Mouse (Mus musculus) heart, embryonic 16.5 days (tissue): ENCODE results near the gene Notch4. TPM values are rescaled to one million over a fixed set of nuclear protein-coding genes. Genes with fewer than 3 reads are reported as not detected.

Experiments
- ATAC-seq: fragments of 200-750 bp; cut with Nextera tagmentation; replicated peaks from 2 replicates; pipeline ENCODE4 v1.8.0; 2017; ENCODE audit warnings: moderate number of reproducible peaks; ENCODE audit not compliant: insufficient read depth, low FRiP score; ENCODE audit errors: extremely low read depth
- H3K27ac ChIP-seq: fragments of 300-500 bp; sonication (generic); 2 replicates; pipeline ENCODE4 v1.5.1; 2014; ENCODE audit warnings: mild to moderate bottlenecking, low read length, control low read depth, moderate library complexity
- H3K27me3 ChIP-seq: fragments of 300-500 bp; sonication (generic); 2 replicates; pipeline ENCODE4 v1.6.1; 2014; ENCODE audit warnings: low read length, mixed read lengths; ENCODE audit not compliant: control insufficient read depth, insufficient read depth
- H3K36me3 ChIP-seq: fragments of 300-500 bp; sonication (generic); 2 replicates; pipeline ENCODE4 v1.6.1; 2014; ENCODE audit not compliant: control insufficient read depth, insufficient read depth
- H3K4me1 ChIP-seq: fragments of 300-500 bp; sonication (generic); 2 replicates; pipeline ENCODE4 v1.6.1; 2014; ENCODE audit warnings: low read length, mixed read lengths; ENCODE audit not compliant: control insufficient read depth, insufficient read depth
- H3K4me2 ChIP-seq: fragments of 300-500 bp; sonication (generic); 2 replicates; pipeline ENCODE4 v1.6.1; 2014; ENCODE audit warnings: low read depth, mild to moderate bottlenecking, control low read depth, low read length
- H3K4me3 ChIP-seq: fragments of 300-500 bp; sonication (generic); 2 replicates; pipeline ENCODE4 v1.5.1; 2014; ENCODE audit warnings: mild to moderate bottlenecking, control low read depth, low read length
- H3K9ac ChIP-seq: fragments of 300-500 bp; sonication (generic); 2 replicates; pipeline ENCODE4 v1.6.1; 2014; ENCODE audit warnings: low read length, control low read depth
- H3K9me3 ChIP-seq: fragments of 300-500 bp; sonication (generic); replicated peaks from 2 replicates; pipeline ENCODE4 v1.6.1; 2016; ENCODE audit warnings: low read length; ENCODE audit not compliant: control insufficient read depth
- WGBS: fragments of 180-500 bp; shearing (Covaris S2); extraction: QIAGEN DNeasy Blood & Tissue Kit; methylation state at CpG from one replicate; pipeline ENCODE4 v1.1.7; 2014; 5-methylcytosine and 5-hydroxymethylcytosine counted together
- polyA plus RNA-seq: library from polyadenylated mRNA; unstranded; fragments of >200 nt; fragmentation: Nextera tagmentation; extraction: Ambion mirVana; gene quantifications from 2 replicates; pipeline ENCODE4 v1.2.1, GENCODE M21; 2015

Gene Notch4
- polyA plus RNA-seq, 1 experiment from 2014 or later: 4.8 TPM

DNA sequence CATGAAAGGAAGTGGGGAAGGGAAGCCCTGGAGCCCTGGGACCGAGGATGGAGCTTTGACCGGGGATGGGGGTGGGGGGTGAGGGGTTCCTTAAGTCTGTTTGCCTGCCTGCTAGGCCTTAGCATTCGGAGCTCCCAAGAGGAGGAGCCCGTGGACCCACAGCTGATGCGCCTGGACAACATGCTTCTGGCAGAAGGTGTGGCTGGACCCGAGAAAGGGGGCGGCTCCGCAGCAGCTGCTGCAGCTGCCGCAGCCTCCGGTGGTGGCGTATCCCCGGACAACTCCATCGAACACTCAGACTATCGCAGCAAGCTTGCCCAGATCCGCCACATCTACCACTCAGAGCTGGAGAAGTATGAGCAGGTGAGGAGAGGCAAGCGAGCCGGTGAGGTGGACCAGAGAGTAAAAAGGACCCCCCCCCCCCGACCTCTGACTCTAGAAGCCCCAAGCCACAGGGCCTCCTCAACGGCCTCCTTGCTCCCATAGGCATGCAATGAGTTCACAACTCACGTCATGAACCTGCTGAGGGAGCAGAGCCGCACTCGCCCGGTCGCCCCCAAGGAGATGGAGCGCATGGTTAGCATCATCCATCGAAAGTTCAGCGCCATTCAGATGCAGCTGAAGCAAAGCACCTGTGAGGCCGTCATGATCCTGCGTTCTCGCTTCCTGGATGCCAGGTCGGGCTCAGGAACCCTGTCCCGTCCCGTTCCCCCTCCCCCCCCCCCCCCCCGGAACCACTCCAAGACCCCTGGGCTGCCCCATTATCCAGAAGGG lies 29.9 kb downstream of the Notch4 start:
- WGBS: 56% methylated on average over 33 of the region's 34 CpGs
- peak overlapping the region; percentile 100 for H3K4me2 ChIP-seq
- H3K9ac ChIP-seq: peak overlapping the region; percentile 98
- peaks cover 46% of the 10 kb centered on the region for H3K4me1 ChIP-seq
- no peaks in the 10 kb centered on the region for H3K27me3 ChIP-seq
- 0 out of 2 replicates have a peak overlapping the region, but pooled peaks have one; percentile 88 for H3K27ac ChIP-seq
- H3K36me3 ChIP-seq: peaks cover 13% of the 10 kb centered on the region
- peak overlapping the region; percentile 87 for H3K4me3 ChIP-seq
- ATAC-seq: no peak
- no peaks in the 10 kb centered on the region for H3K9me3 ChIP-seq

DNA sequence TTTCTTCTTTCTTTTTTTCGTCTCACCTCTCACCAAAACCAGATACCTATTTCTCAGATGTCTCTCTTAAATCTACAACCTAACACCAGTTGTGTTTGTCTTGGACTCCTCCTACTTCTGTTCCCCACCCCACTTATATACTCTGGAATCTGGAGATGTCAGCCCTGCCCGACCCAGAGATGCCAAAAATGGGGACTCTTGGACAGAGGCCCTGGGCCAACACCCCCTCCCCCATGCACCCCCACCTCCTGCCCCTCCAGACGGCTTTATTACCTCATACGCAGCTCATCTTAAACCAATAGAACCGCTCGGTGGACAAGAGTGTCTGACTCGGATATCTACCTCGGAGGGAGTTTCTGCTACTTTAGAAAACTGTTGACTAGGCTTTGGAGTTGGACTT lies 32.0 kb downstream of the Notch4 start:
- Histone ChIP-seq H3K36me3 (peaks cover 17% of the 10 kb centered on the region), H3K27me3 (no peaks in the 10 kb centered on the region), H3K4me3 (no peak overlapping the region), H3K27ac (no peak overlapping the region), H3K4me2 (no peak overlapping the region), H3K9ac (no peak overlapping the region), H3K9me3 (no peaks in the 10 kb centered on the region), H3K4me1 (peaks cover 33% of the 10 kb centered on the region)
- WGBS: 59% methylated on average over 8 of the region's 8 CpGs
- no peak for ATAC-seq

DNA sequence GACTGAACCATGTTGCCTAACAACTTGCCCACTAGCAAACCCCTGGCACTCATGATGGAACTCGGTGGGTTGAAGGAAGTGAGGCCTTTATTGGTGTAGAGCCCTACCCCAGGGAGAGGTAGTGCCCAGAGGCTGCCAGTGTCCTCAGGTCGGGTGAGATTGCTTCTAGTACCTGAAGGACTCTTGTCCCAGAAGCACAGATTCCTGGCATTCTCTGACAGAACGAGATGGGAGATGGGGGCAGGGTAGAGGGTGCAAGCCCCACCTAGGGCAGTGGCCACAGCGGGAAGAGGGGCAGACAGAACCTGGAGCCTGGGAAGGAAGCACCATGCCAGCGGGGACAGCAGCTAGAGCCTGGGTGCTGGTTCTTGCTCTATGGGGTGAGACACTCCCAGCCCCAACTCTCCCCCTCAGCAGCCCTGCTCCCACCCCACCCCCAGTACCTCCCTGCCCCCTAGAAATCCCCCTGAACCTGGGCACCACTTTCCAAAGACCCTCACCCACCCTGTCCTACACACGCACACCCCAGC lies 33.6 kb downstream of the Notch4 start, which contains the start of gene Ager:
TSS of gene Ager (plus strand) at position 297 of the 530 bp plus-strand sequence.
- H3K36me3 ChIP-seq: peaks cover 19% of the 10 kb centered on the region
- H3K9me3 ChIP-seq: no peaks in the 10 kb centered on the region
- peak within 1 kb of the TSS; percentile 20; the same call in 1 of the 2 replicates for H3K4me2 ChIP-seq
- H3K9ac ChIP-seq: peak within 1 kb of the TSS; percentile 39
- no peak within 1 kb of the TSS for H3K27ac ChIP-seq
- WGBS: 10% methylated on average over 6 of the region's 6 CpGs
- no peaks in the 10 kb centered on the region for H3K27me3 ChIP-seq
- H3K4me1 ChIP-seq: peaks cover 35% of the 10 kb centered on the region
- H3K4me3 ChIP-seq: no peak within 1 kb of the TSS
- ATAC-seq: no peak

GRCm38 (mm10) chr17:34599891-34600290 lies 35.8 kb downstream of the Notch4 start:
- H3K9me3 ChIP-seq: no peaks in the 10 kb centered on the region
- H3K4me3 ChIP-seq: no peak overlapping the region
- H3K9ac ChIP-seq: no peak overlapping the region
- ATAC-seq: no peak
- WGBS: 78% methylated on average over 9 of the region's 9 CpGs
- peaks cover 31% of the 10 kb centered on the region for H3K4me1 ChIP-seq
- H3K27me3 ChIP-seq: no peaks in the 10 kb centered on the region
- peaks cover 14% of the 10 kb centered on the region for H3K36me3 ChIP-seq
- no peak overlapping the region for H3K4me2 ChIP-seq
- no peak overlapping the region for H3K27ac ChIP-seq

DNA sequence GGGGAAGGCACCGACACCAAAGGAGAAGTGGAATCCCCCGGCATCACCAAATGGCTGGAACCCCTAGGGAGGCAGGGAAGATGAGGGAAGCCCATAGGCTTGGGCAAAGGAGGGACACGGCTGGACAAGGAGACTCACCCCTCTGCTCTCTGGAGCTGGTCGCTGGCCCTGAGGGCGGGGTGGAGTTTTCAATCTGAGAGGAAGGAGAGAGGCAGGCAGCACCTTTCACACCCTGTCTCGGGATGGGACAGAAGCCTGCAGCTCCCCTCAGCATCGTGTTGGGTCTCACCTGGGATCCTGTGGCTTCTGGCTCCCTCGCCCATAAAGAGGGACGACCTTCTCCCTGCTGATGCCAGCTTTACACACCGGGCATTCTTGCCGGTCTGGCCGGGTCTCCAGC lies 37.7 kb downstream of the Notch4 start:
- 83% methylated on average over 12 of the region's 12 CpGs for WGBS
- Histone ChIP-seq H3K27me3 (no peaks in the 10 kb centered on the region), H3K27ac (no peak overlapping the region), H3K4me1 (peaks cover 35% of the 10 kb centered on the region), H3K4me3 (no peak overlapping the region), H3K36me3 (peaks cover 6% of the 10 kb centered on the region), H3K9me3 (no peaks in the 10 kb centered on the region), H3K9ac (no peak overlapping the region), H3K4me2 (peak overlapping the region; percentile 96; the same call in 1 of the 2 replicates)
- no peak for ATAC-seq

DNA sequence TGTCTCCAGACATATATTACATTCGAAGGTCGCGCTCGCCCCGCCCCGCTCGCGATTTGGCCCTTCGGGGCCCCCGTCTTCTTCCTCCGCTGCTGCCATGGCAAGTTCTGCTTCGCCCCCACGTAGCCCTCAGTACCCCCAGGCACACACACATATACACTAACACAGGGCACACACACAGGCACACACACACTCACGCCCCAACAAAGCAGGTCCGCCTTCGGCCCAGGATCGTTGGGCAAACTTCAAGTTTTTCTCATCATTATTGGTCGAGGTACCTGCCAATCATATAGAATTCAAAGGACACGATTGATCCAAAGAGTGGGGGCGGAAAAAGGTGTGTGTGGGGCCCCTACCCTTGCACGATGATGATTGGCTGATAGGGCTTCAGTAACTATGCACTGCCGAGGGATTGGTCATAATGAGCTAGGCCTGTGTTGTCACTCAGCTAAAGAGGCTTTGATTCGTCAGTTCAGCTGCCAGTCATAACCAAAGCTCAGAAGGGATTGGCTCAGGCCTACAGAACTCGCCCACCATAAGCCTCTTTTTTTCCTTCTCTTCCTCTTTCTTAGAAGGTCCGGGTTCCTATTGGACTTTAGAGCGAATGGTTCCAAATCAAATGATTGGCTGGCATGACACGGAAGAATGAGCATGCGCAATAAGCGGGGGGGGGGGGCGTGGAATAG lies 39.5 kb downstream of the Notch4 start, which contains the start of gene Rnf5:
TSS of gene Rnf5 (minus strand) at position 316 of the 686 bp plus-strand sequence.
- Histone ChIP-seq H3K4me2 (peak within 1 kb of the TSS; percentile 96), H3K9ac (peak within 1 kb of the TSS; percentile 93), H3K9me3 (no peaks in the 10 kb centered on the region), H3K27ac (peak within 1 kb of the TSS; percentile 96), H3K4me1 (peaks cover 41% of the 10 kb centered on the region), H3K36me3 (peaks cover 11% of the 10 kb centered on the region), H3K27me3 (no peaks in the 10 kb centered on the region), H3K4me3 (peak within 1 kb of the TSS; percentile 83)
- 0% methylated on average over 30 of the region's 30 CpGs for WGBS
- ATAC-seq: peak; percentile 91

DNA sequence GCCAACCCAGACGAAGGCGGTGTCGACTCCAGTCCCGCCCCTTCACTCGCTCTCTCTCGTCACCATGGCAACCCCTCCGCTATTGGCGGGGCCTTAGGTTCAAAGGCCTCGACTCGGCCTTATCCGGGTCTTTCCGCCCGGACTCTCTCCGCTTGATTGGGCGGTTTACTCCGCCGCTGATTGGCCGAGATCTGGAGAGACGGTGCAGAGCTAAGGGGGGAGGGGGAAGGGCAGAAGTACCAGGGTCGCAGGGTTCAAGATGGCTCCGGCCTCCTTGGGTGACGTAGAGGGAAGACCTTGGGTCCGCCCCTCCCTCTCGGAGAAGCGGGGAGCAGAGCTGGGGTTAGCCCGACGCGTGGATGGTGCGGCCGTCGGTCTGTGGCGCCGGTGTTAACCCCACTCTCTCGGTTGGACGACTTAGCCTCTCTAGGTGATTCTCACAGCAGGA lies 40.0 kb downstream of the Notch4 start, which contains the start of gene Agpat1:
TSS of gene Agpat1 (plus strand) at position 202 of the 448 bp plus-strand sequence.
- Histone ChIP-seq H3K9ac (peak within 1 kb of the TSS; percentile 93), H3K4me3 (peak within 1 kb of the TSS; percentile 83), H3K9me3 (no peaks in the 10 kb centered on the region), H3K4me2 (peak within 1 kb of the TSS; percentile 96), H3K27ac (peak within 1 kb of the TSS; percentile 96), H3K36me3 (peaks cover 11% of the 10 kb centered on the region), H3K4me1 (peaks cover 46% of the 10 kb centered on the region), H3K27me3 (no peaks in the 10 kb centered on the region)
- peak; percentile 85 for ATAC-seq
- under 1% methylated on average over 34 of the region's 35 CpGs for WGBS

GRCm38 (mm10) chr17:34604511-34605237 lies 40.6 kb downstream of the Notch4 start:
- peaks cover 47% of the 10 kb centered on the region for H3K4me1 ChIP-seq
- 18% methylated on average over 24 of the region's 24 CpGs for WGBS

More at GRCm38 (mm10) chr17:34604511-34605237, 40.6 kb downstream of the Notch4 start:
- H3K9me3 ChIP-seq: no peaks in the 10 kb centered on the region
- H3K36me3 ChIP-seq: peaks cover 11% of the 10 kb centered on the region
- H3K27ac ChIP-seq: peak overlapping the region; percentile 96
- peak overlapping the region; percentile 89 for H3K4me2 ChIP-seq
- peak overlapping the region; percentile 83 for H3K4me3 ChIP-seq
- ATAC-seq: no peak
- no peaks in the 10 kb centered on the region for H3K27me3 ChIP-seq
- H3K9ac ChIP-seq: peak overlapping the region; percentile 93
